Mouse (Mus musculus) liver, embryonic 14.5 days (tissue): ENCODE results near the gene Ndufaf2.

Source experiments
- CTCF ChIP-seq: IDR thresholded peaks from 2 replicates; pipeline ENCODE4 v1.5.1; 2016; ENCODE audit warnings: antibody characterized with exemption, low read depth, control low read depth
- EP300 ChIP-seq: IDR thresholded peaks from 2 replicates; pipeline ENCODE4 v1.6.1; 2016; ENCODE audit warnings: antibody characterized with exemption, low read depth

DNA sequence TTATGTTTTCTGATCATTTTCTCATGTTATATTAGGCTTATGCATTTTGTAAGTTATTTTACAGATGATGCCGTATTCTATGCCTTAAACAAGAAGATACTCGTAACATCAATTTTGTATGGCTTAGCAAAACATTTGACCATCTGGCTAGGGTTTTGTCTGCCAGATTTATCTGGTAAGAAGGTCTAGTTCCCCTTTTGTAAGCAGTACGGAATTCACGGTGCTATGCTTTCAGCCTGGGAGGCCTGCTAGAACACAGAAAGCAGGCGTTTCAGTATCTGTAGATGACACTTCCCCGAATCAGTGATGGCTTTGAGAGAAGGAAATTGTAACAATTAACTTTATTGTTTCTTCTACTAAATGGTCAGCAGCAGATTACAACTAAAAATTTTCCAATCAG lies 80.9 kb downstream of the Ndufaf2 start:
- TF ChIP-seq CTCF: no peak
- TF ChIP-seq EP300: no peak
